Mouse (Mus musculus): ENCODE results near the gene Pros1.

The Pros1 gene

DNA sequence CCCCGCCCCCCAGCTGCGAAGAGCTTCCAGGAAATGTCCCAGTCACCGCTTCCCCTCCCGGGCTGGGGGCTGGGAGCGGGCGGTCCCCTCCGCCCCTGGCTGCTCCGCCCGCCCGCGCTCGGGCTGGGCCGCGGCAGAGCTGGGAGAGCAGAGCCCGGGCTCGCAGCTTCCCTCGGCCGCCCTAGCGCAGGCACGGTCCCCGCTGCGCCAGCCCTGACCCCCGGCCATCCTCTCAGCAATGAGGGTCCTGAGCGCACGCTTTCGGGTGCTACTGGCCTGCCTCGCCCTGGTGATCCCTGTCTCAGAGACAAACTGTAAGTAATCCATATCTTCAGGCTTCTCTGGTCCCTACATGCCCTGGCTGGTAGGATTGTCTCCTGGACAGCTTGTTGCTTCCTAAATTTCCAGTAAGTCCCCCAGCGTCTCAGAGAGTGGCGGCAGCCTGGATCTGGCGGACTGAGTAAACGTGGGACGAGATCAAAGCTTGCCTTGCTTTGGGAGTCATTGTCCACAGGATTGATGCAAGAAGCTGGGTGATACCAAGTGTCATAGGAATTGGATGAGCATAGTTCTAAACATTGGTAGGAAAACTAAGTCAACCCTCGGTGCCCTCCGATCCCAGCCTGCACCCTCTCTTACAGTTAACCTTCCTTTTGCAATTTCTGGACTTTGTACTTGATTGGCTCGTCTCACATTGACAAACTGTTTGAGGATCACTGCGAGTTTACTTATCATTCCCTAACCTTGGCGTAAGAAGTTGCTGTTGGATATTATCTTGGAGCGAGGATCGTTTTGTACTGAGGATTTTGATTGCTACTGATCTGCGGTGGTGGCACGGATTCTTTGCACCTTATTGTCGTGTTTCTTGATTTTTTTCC, at the start of gene Pros1:
Gene Pros1 (plus strand): TSS at position 117 of the 878 bp plus-strand sequence.
- H3K27me3 ChIP-seq (ENCODE audit: control insufficient read depth, insufficient read depth, low read length, poor library complexity, severe bottlenecking): no peaks in the 10 kb centered on the region
- H3K36me3 ChIP-seq (ENCODE audit: control insufficient read depth, insufficient read depth, low read length, poor library complexity, severe bottlenecking): no peaks in the 10 kb centered on the region
- DNase-seq (ENCODE audit: low read depth, low spot score): peak; percentile 23

GRCm38 (mm10) chr16:62804621-62805020, 49.5 kb upstream of the Pros1 start:
- Histone ChIP-seq H3K27me3 (ENCODE audit: control insufficient read depth, insufficient read depth, low read length, poor library complexity, severe bottlenecking) (no peaks in the 10 kb centered on the region), H3K36me3 (ENCODE audit: control insufficient read depth, insufficient read depth, low read length, poor library complexity, severe bottlenecking) (peaks cover 8% of the 10 kb centered on the region; the same call in 1 of the 2 replicates)
- no peak for DNase-seq (ENCODE audit: low read depth, low spot score)

GRCm38 (mm10) chr16:62807249-62807979, 46.7 kb upstream of the Pros1 start:
- Histone ChIP-seq H3K36me3 (ENCODE audit: control insufficient read depth, insufficient read depth, low read length, poor library complexity, severe bottlenecking) (peaks cover 8% of the 10 kb centered on the region; the same call in 1 of the 2 replicates), H3K27me3 (ENCODE audit: control insufficient read depth, insufficient read depth, low read length, poor library complexity, severe bottlenecking) (no peaks in the 10 kb centered on the region)
- no peak for DNase-seq (ENCODE audit: low read depth, low spot score)

DNA sequence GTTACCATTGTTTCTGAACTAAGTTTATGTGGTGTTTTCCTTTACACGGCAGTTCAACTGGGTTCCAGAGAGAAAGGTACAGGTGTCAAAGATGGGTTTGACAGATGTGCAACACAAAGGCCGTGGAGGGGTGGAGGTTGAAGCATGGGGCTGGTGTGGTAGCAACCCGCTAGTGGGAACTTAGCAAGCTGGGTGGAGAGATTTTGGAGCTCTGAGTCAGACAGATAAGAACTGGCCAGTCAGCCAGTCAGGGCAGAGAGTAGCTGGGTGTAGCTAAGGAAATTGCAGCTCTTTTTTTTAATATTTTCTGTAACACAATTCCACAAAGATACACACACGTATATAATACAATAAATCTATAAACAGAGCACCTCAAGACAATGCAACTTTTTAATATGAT, 43.3 kb upstream of the Pros1 start:
- H3K27me3 ChIP-seq (ENCODE audit: control insufficient read depth, insufficient read depth, low read length, poor library complexity, severe bottlenecking): no peaks in the 10 kb centered on the region
- no peak for DNase-seq (ENCODE audit: low read depth, low spot score)
- no peaks in the 10 kb centered on the region for H3K36me3 ChIP-seq (ENCODE audit: control insufficient read depth, insufficient read depth, low read length, poor library complexity, severe bottlenecking)

DNA sequence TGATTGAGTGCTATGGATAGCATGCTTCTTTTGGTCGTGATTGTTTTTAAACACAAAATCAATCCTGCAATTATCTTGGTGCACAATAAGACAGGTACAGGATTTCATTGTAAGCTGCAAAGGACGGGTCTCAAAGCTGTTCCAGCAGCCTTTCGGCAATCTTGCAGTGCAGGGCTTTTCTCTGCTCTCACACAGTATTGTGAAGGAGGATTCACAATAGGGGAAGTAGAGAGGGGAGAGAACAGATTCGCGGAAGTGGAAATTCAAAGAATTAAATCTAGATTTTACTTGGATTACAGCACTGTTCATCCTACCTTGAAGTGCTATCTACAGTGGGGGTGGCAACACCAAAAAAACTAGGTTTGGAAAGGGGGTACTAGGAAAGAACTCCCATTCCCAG, 40.3 kb upstream of the Pros1 start:
- no peak for DNase-seq (ENCODE audit: low read depth, low spot score)
- Histone ChIP-seq H3K27me3 (ENCODE audit: control insufficient read depth, insufficient read depth, low read length, poor library complexity, severe bottlenecking) (no peaks in the 10 kb centered on the region), H3K36me3 (ENCODE audit: control insufficient read depth, insufficient read depth, low read length, poor library complexity, severe bottlenecking) (0 out of 2 replicates have a peak, but pooled peaks cover 1% of the 10 kb centered on the region)

DNA sequence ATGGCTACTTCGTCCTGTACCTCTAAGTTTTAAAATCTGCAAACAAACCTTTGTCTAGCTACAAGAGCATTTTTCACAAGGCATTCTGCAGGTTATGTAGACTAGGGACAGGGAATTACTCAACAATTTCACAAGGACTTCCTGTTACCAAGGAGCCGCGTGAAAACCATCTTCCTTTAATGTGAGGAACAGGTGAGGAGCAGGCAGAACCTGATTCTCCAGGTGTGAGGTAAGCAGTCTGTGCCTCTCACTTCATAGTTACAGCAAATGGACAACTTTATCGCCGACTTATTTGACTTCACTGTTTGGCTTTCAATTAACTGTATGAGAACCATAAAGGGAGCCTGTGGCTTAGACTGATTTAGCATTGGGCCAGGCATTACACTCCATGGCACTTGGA, 39.6 kb upstream of the Pros1 start, which contains the start of gene Stx19:
Gene Stx19 (plus strand): TSS at position 186 of the 400 bp plus-strand sequence.
- Histone ChIP-seq H3K27me3 (ENCODE audit: control insufficient read depth, insufficient read depth, low read length, poor library complexity, severe bottlenecking) (no peaks in the 10 kb centered on the region), H3K36me3 (ENCODE audit: control insufficient read depth, insufficient read depth, low read length, poor library complexity, severe bottlenecking) (0 out of 2 replicates have a peak, but pooled peaks cover 1% of the 10 kb centered on the region)
- DNase-seq (ENCODE audit: low read depth, low spot score): no peak

DNA sequence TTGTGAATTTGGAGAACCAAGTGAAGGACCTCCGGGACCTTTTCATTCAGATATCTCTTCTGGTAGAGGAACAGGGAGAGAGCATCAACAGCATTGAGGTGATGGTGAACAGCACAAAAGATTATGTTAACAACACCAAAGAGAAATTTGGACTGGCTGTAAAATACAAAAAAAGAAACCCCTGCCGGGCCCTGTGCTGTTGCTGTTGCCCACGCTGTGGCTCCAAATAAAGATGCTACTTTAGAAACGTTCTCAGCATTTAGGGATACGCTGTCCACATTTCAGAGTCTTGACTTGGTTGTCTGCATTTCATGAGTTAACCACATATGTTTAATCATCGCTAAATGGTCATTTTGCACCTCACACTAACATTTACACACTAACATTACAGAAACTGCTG, 31.6 kb upstream of the Pros1 start:
- Histone ChIP-seq H3K36me3 (ENCODE audit: control insufficient read depth, insufficient read depth, low read length, poor library complexity, severe bottlenecking) (0 out of 2 replicates have a peak, but pooled peaks cover 1% of the 10 kb centered on the region), H3K27me3 (ENCODE audit: control insufficient read depth, insufficient read depth, low read length, poor library complexity, severe bottlenecking) (no peaks in the 10 kb centered on the region)
- no peak for DNase-seq (ENCODE audit: low read depth, low spot score)

GRCm38 (mm10) chr16:62826156-62827001, 27.7 kb upstream of the Pros1 start:
- H3K36me3 ChIP-seq (ENCODE audit: control insufficient read depth, insufficient read depth, low read length, poor library complexity, severe bottlenecking): no peaks in the 10 kb centered on the region

DNA sequence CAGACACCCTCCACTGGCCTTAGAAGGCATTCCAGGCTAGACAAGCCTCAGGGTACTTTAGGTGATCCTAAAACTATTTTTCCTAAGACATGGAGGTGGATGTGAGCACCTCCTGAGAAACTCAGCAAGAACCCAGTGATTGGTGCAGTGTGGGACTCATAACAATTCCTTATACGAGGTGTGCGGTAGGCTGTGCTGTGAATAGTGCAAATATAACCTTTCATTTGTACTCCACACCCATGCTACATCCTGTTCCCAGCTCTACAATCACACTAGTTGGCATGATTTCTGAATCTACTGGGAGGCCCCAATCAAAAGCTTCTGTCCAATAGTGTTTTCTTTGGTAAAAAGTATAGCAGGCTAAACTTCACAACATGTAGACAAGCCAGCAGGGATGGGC, 22.1 kb upstream of the Pros1 start:
- DNase-seq (ENCODE audit: low read depth, low spot score): no peak
- no peaks in the 10 kb centered on the region; the same call in 1 of the 2 replicates for H3K27me3 ChIP-seq (ENCODE audit: control insufficient read depth, insufficient read depth, low read length, poor library complexity, severe bottlenecking)
- no peaks in the 10 kb centered on the region for H3K36me3 ChIP-seq (ENCODE audit: control insufficient read depth, insufficient read depth, low read length, poor library complexity, severe bottlenecking)

More at GRCm38 (mm10) chr16:62826156-62827001, 27.7 kb upstream of the Pros1 start:
- no peaks in the 10 kb centered on the region for H3K27me3 ChIP-seq (ENCODE audit: control insufficient read depth, insufficient read depth, low read length, poor library complexity, severe bottlenecking)
- peak; percentile 70 for DNase-seq (ENCODE audit: low read depth, low spot score)

DNA sequence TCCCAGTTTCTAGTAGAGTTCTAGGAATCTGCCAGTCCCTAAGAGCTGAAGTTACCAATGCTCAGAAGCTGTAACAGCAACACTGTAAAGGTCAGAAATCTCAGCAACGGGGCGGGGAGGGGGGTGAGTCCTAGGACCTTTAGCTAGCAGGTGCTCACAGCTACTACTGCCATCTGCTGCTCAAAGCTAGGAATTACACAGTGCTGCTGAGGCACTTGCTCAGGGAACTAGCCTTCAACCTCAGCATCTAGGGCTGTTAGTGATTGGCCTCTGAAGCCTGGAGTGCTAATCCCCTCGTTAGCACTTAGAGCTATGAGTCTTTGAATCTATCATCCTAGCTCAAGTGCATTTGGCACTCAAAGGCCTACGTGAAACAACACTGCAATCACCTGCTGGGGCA, 21.6 kb upstream of the Pros1 start:
- H3K27me3 ChIP-seq (ENCODE audit: control insufficient read depth, insufficient read depth, low read length, poor library complexity, severe bottlenecking): no peaks in the 10 kb centered on the region; the same call in 1 of the 2 replicates
- DNase-seq (ENCODE audit: low read depth, low spot score): peak; percentile 80
- no peaks in the 10 kb centered on the region for H3K36me3 ChIP-seq (ENCODE audit: control insufficient read depth, insufficient read depth, low read length, poor library complexity, severe bottlenecking)

DNA sequence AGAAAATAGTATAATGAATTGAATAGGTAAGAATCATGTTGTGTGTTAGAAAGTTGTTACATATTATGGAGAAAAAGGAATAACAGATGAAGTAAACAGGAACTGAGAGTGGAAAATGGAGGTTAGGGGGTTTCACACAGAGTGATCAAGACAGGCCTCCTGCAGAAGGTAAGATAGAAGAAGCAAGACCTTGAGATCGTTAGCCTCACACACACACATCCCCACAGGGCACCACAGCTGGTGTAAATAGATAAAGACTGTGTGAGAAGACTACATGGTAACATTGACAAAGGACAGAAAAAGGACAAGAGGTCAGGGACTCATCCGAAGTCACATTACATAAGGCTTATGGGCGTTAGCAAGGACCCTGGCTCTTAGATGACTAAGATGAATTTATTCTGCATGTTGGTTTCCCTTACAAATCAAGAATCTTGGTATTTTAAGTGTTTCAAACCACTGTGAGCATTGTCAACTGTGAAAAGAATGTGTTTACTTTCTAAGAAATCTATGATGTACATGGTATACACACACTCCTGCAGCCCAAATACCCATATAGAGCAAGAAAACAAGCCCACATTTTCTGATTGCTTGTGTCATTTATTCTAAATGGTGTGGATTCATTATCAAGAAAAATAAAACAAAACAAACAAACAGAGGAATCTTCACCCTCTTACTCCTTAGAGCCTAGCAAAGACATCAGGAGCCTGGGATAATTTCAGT, 19.9 kb upstream of the Pros1 start:
- Histone ChIP-seq H3K27me3 (ENCODE audit: control insufficient read depth, insufficient read depth, low read length, poor library complexity, severe bottlenecking) (no peaks in the 10 kb centered on the region; the same call in 1 of the 2 replicates), H3K36me3 (ENCODE audit: control insufficient read depth, insufficient read depth, low read length, poor library complexity, severe bottlenecking) (no peaks in the 10 kb centered on the region)
- DNase-seq (ENCODE audit: low read depth, low spot score): peak; percentile 59

GRCm38 (mm10) chr16:62845341-62845740, 8.8 kb upstream of the Pros1 start:
- no peak for DNase-seq (ENCODE audit: low read depth, low spot score)
- no peaks in the 10 kb centered on the region for H3K36me3 ChIP-seq (ENCODE audit: control insufficient read depth, insufficient read depth, low read length, poor library complexity, severe bottlenecking)
- no peaks in the 10 kb centered on the region for H3K27me3 ChIP-seq (ENCODE audit: control insufficient read depth, insufficient read depth, low read length, poor library complexity, severe bottlenecking)

GRCm38 (mm10) chr16:62846498-62847312, 7.4 kb upstream of the Pros1 start, which contains the start of gene Arl13b:
Arl13b (minus strand) TSS chr16:62847040.
- H3K36me3 ChIP-seq (ENCODE audit: control insufficient read depth, insufficient read depth, low read length, poor library complexity, severe bottlenecking): no peaks in the 10 kb centered on the region
- H3K27me3 ChIP-seq (ENCODE audit: control insufficient read depth, insufficient read depth, low read length, poor library complexity, severe bottlenecking): no peaks in the 10 kb centered on the region
- peak; percentile 98 for DNase-seq (ENCODE audit: low read depth, low spot score)
